Mouse (Mus musculus) lung, postnatal 25 days (tissue): ENCODE data around the gene Tyro3.
A peak's percentile ranks its signal among the peaks of the same experiment; 100 is the strongest.

ENCODE experiments used
- DNase-seq: peaks from one replicate; pipeline ENCODE4 v3.0.0; 2022; ENCODE audit warnings: low spot score

Gene Tyro3

DNA sequence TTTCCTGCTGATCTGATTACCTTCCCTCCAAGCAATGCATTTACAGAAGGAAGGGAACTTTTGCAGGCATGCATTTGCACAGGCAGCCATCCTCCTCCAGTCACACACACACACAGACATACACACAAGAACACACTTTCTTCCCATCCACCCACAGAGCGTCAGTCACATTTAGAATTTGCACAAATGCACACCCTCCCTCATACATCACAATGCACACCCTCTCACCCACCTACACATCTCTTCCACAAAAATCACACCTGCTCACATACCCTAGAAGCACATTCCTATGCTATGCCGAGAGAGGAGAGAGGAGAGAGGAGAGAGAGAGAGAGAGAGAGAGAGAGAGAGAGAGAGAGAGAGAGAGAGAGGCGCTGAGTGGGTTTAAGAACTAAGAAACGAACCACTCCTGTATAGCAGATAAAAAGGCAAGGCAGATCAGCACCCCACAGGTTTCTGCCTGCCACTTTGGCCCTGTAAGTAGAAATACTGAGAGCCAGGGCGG is at the start of gene Tyro3:
TSS of gene Tyro3 (plus strand) at position 455 of the 505 bp plus-strand sequence.
- no peak for DNase-seq

- DNase-seq: no peak
Observed at GRCm38 (mm10) chr2:119749260-119749659, 48.3 kb upstream of the Tyro3 start.

DNA sequence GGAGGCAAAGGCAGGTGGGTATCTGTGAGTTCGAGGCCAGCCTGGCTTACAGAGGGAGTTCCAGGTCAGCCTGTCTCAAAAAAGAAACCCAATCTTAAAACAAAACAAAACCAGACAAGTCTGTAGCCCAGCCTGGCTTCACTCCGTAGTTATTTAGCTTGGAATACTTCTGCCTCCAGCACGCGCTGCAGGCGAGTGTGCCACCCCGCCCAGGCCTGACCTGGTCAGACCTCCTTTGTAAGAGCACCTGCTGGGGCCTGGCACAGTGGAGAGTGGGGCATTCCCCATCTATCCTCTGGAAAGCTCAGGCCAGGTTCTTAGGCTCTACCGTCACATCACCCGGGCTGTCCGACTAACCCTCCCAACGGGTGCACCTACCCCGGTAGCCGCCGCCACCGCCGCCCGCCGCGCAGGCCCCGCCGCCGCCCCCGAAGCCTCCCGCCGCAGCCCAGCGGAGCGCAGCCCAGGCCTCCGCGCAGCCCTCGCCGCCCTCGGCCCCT is 39.9 kb upstream of the Tyro3 start:
- DNase-seq: no peak

GRCm38 (mm10) chr2:119758101-119758843 is 39.3 kb upstream of the Tyro3 start:
- DNase-seq: no peak

- no peak for DNase-seq
Observed at GRCm38 (mm10) chr2:119758844-119759835, 38.4 kb upstream of the Tyro3 start.

GRCm38 (mm10) chr2:119760251-119760650 is 37.3 kb upstream of the Tyro3 start, which contains the start of gene Ltk:
TSS of gene Ltk (minus strand) at chr2:119760431.
- no peak for DNase-seq

- no peak for DNase-seq
Observed at GRCm38 (mm10) chr2:119762276-119762675, 35.3 kb upstream of the Tyro3 start.

DNA sequence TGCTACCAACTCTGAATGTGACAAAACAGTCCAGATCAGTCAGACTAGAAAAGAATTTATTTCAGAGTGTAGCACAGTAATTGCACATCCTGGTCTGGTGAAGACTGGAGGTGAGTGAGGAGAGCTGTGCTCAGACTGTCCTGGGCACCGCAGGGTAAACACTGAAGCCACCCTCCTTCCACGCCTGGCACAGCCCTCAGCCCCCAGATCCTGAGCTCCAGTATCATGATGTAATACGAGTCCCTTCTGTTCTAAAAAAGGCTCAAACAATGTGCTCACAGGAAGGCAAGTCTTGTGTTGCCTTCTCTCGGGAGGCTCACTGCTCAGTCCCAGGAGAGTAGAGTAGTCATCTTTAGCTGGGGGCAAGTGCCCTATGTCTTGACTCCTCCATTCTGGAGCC is 33.6 kb upstream of the Tyro3 start:
- DNase-seq: no peak

- DNase-seq: no peak
Observed at GRCm38 (mm10) chr2:119767246-119767645, 30.3 kb upstream of the Tyro3 start.

GRCm38 (mm10) chr2:119787206-119787883 is 10.2 kb upstream of the Tyro3 start, which contains the start of gene Rpap1:
TSS of gene Rpap1 (minus strand) at chr2:119787537.
- peak; percentile 73 for DNase-seq

DNA sequence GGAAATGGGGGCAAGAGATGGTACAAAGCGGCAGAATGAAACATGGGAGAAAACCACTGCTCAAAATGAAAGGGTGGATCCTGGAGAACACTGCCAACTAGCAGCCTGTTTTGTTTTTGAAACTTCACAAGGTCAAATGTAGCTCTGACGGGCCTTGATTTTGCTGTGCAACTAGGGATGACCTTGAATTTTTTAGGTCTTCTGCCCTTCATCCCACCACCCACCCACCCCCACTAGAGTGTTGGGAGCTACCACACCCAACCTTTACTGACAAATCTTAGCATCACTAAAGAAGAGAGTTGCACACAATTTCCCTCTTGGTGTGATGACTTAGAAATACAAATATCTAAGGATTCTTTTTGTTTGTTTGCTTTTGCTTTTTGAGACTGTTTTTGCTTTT is 7.5 kb upstream of the Tyro3 start:
- DNase-seq: no peak

DNA sequence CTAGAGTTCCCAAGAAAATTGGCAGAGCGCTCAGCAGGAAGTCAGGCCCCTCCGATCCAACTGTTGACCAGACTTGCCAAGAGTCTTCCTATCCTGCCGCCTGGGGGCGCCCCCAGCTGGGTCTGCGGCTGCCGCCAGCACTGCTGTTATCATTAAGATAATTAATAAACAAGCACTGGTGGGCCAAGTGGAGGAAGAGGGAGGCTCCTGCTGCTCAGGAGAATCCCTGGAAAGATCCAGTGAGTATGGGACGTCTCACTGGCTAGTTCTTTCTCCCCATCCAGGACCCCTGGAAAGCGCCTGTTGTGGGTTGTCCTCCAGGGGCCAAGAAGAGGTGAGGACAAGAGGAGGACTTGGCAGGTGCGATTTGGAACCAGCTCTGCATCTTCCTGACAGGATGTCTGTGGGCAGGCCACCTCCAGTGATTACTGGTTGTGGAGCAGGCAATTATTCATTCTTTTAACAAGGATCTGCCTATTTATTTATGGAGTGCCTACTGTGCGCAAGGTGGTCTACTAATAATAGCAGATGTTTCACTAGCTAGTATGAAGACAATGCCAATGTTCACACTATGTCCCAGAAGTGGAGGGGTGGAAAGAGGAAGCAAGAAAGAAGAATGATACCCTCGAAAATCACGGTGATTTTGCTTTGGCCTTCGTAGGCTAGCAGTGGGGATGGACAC is 854 bp downstream of the Tyro3 start:
- peak; percentile 69 for DNase-seq

- DNase-seq: no peak
Observed at GRCm38 (mm10) chr2:119799181-119799960, 1.8 kb downstream of the Tyro3 start.

DNA sequence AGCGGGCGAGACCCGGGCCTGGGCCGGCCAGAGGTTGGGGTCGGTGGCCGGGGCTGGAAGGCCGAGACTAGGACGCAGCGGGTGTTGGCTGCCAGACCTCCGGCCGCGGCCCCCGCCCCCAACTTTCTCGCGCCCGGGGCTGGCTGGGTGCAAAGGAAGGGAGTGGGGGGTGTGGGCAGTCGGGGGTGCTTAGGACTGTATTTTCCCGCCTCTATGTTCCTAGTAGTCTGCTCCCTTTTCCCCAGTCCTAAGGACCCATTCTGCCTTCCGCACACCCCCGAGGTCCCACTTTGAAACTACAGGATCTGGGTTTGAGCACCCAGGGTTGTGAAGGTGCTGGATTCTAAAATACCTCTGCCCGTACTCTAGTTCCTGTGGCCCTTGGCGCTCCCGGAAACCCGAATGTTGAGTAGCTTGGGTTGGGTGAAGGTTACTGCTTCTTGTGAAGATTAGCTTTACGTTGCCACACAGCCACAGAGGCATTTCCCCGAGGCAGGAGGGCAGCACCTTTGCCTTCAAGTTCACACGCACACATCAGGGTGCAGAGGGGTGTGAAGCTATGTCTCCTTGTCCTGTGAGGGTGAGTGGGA is 2.5 kb downstream of the Tyro3 start:
- no peak for DNase-seq

DNA sequence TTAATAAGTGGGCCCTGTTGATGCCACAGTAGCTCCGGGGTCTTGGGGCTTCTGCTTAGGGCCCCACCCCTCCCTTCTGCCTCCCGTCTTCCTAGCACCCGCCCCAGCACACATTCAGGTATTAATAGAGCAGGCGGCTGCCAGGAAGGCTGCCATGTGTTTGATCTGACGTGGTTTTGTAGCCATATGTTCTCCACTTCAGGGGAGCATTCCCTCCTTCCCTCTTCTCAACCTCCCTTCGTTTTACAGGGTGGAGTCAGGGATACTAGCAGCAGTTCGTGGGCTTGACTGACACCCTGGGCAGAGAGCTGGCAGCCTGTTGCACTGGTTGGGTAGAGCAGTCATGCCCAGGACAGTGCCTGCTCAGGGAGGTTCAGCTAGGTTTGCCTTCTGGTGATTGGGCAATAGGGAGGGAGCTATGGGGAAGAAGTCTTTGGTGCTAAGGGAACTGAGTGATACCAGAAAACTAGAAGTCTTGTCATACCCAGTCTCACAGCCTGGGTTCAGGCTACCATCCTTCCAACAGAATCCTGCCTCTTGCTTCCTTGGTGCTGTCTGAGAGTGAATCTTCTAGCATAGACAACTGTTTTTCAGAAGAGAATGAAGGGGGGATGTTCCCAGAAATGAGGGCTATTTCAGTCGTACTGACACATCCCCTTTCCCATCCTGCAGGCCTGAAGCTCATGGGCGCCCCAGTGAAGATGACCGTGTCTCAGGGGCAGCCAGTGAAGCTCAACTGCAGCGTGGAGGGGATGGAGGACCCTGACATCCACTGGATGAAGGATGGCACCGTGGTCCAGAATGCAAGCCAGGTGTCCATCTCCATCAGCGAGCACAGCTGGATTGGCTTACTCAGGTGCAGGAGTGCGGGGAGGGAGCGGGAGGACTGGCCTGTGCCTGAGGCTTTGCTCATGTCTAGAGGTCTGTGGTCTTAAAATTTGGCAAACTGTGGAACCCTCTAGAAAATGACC is 3.6 kb downstream of the Tyro3 start:
- no peak for DNase-seq

DNA sequence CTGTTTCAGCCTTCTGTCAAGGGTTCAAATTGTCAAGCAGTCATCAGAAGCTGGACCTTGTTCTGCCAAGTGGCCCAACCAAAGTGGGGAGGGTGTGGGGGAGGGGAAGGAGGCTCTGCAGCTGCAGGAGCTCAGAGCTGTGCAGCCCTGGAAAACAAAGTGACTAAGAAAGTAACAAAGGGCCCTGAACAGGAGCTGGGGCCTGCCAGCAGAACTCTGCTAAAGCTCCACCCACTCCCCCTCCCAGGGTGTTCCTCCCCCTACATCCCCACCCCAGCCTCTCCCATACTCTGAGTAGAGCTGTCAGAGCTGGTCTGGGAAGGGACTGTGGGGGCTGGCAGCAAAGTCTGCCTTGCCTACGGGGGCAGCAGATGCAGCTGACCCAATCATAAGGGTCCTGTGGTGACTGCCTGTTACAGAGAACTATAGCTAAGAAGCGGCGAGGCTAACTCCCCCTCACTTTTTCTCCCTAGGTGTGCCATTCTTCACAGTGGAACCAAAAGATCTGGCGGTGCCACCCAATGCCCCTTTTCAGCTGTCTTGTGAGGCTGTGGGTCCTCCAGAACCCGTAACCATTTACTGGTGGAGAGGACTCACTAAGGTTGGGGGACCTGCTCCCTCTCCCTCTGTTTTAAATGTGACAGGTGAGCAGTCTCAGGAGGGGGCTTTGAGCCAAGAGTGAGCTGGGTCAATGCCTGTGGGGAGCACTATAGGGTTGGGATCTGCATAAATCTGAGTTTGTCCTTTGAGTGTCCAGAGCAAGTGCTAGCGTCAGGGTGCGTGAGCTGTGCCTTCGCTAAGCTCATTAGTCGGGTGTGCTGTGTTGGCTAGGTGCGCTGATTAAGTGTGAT is 5.5 kb downstream of the Tyro3 start:
- DNase-seq: no peak

DNA sequence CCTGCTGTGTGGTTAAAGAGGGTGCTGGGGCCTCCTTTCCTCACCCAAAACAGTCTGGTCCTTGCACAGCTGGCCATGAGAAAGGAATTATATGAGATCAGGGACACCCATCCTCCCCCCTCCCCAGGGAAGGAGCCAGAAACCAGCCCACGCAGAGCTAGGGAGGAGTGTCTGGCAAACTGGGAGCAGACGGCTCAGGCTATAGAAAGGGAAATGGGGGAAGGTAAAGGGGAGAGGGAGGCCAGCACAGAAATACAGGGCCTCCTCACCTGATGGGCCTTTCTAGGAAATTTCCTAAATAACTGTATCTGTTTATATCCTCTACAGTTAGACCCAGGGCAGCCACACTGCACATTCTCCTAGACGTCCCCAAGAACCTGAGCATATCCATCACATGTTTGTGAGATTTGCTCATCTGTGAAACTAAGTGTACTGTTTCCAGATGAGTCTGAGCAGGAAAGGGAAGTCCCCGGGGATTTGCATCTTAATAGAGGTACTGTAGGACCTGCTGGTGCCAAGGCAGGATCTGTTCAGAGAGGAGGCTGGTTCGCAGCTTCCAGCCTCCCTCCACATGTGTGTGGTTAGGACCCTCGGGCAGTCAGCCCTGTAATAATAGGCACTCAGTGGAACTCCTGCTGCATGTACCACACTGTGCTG is 6.2 kb downstream of the Tyro3 start:
- no peak for DNase-seq
